Mouse (Mus musculus): ENCODE results near the gene Mbnl2. TPM values are rescaled to one million over a fixed set of nuclear protein-coding genes. Genes with fewer than 3 reads are reported as not detected.
A peak's percentile ranks its signal among the peaks of the same experiment; 100 is the strongest.
"Not testable (repeated sequence)": the region's sequence is repeated elsewhere in the genome, so short reads cannot be mapped to it uniquely, and the experiment has no call there.

Mbnl2 gene
- polyA plus RNA-seq, 1 experiment from 2014 or later, result 28.9 TPM

DNA sequence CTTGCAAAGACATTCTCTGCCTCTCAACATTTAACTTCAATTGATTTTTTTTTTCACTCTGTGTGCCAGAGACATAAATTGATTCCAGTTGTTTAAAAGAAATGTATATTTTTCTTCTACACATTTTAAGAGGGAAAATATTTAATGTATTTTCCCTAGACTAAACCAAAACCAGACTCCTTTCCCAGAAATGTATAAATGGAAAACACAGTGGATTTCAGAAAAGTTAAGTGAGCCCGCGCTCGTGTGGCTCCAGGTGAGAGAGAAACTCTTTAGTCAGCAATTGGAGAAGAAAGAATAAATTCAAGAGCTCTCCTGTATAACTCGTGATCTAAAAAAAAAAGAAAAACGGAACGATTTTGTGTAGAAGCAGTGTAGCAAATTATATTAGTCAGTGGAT, 79.1 kb downstream of the Mbnl2 start:
- ATAC-seq (ENCODE audit: low FRiP score), result no peak
- WGBS, result 67% methylated on average over 6 of the region's 6 CpGs
- H3K27me3 ChIP-seq (replicated peaks), result no peaks in the 10 kb centered on the region
- H3K27ac ChIP-seq (replicated peaks), result no peak overlapping the region
- H3K4me3 ChIP-seq (replicated peaks), result no peak overlapping the region
- no peaks in the 10 kb centered on the region for H3K9me3 ChIP-seq (replicated peaks)
- H3K9ac ChIP-seq (replicated peaks), result no peak overlapping the region
- no peak overlapping the region for H3K4me2 ChIP-seq
- no peaks in the 10 kb centered on the region for H3K36me3 ChIP-seq
- H3K4me1 ChIP-seq, result peaks cover 22% of the 10 kb centered on the region

DNA sequence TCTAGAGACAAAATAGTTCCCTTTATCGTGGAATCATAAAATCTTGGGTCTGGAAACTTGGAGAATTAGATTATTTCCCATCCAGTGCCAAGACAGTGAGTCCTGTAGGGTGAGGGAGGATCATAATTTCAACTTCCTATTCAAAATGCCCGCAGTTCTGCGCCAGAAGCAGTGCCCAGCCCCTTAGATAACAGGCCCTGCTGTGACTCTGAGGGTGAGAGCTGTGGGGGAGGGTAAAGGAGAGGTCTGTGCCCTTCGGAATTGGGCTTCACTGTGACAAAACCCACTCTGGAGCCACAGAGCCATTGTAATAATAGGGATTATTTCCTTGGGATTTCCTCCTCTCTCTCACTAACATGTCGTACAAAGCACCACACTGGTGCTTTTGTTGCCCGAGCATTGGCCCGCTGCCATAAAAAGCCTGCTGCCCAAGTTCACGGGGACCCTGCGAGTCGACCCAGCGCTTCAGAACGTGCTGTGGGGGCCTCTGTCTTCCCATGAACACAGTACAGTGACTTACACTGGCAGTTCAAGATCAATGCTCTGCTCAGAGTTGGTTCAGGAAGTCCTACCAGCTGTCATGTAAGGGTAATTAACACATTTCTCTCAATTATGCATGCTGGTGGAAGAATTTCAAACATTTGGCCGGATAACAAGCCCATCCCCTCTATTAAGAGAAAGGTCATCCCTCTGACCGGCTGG, 79.7 kb downstream of the Mbnl2 start:
- ATAC-seq (ENCODE audit: low FRiP score), result peak; percentile 86
- H3K27ac ChIP-seq (replicated peaks), result peak overlapping the region; percentile 62
- 14% methylated on average over 14 of the region's 14 CpGs for WGBS
- no peaks in the 10 kb centered on the region for H3K36me3 ChIP-seq
- no peaks in the 10 kb centered on the region for H3K27me3 ChIP-seq (replicated peaks)
- no peak overlapping the region for H3K9ac ChIP-seq (replicated peaks)
- no peak overlapping the region for H3K4me3 ChIP-seq (replicated peaks)
- peaks cover 22% of the 10 kb centered on the region for H3K4me1 ChIP-seq
- peak overlapping the region; percentile 25 for H3K4me2 ChIP-seq
- no peaks in the 10 kb centered on the region for H3K9me3 ChIP-seq (replicated peaks)

DNA sequence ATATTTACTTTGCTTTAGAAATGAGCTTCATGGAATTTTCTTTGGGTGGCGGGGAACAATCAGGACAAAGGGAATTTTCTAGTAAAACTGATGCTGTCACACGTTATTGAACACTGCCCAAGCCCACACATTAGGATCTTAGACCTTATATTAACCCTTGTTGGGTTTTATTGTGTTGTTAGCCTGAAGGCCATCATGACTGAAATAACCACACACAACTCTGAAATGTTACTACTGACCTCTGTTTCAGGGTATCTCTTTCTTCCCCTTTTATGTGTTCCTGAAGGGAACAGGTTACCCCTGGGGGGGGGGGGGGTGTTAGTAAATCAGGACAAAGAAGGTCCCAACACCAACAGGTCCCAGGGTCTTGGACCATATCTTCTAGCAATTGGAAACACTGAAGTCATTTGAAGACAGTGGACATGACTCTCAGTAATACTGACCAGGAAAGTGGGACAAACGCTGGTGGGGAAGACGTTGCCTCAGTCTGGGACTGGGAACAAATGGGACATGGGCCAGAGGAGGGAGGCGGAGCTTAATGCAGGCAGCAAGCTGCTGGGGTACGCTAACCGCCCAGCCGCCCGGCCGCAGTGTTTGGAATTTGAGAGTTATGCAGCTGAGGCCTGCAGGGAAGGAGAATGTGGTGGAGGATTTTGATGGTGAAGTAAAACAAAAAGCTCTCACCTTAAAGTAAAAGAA, 80.4 kb downstream of the Mbnl2 start:
- Histone ChIP-seq H3K27ac (replicated peaks) (no peak overlapping the region), H3K4me2 (no peak overlapping the region), H3K36me3 (no peaks in the 10 kb centered on the region)

DNA sequence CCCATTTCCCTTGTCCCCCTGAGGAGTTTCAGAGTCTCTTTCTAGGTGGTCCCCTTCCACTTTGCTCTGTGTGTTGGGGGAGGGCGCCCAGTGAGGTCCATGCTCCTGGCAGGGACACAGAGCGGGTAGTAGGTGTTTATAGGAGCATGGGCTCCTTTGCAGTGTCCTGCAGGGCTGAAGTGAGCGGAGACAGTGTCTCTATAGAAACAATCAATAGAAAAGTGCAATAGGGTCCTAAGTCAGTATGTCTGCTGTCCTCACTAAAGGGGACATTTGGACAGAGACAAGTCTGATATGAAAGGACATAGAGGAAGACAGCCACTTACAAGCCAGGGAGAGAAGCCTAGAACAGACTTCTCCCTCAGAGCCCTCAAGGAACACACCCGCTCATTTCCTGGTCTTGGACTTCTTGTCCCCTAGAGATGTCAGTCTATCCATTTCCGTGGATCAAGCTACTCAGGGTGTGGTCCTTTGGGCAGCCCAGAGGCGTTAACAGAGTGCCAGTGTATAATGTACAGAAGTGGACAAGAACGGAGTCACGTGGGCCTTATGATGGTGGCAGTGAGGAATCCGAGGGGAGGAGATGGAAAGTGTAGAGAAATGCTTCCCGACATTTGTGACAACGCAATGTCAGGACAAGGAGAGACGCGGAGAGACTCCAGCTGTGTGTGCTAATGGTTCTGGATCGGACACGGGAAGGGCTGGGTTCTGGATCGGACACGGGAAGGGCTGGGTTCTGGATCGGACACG, 82.0 kb downstream of the Mbnl2 start:
- 98% methylated on average over 19 of the region's 19 CpGs for WGBS
- Histone ChIP-seq H3K9me3 (replicated peaks) (no peaks in the 10 kb centered on the region), H3K4me1 (peaks cover 18% of the 10 kb centered on the region), H3K9ac (replicated peaks) (no peak overlapping the region), H3K4me2 (no peak overlapping the region), H3K4me3 (replicated peaks) (no peak overlapping the region), H3K36me3 (no peaks in the 10 kb centered on the region), H3K27ac (replicated peaks) (no peak overlapping the region), H3K27me3 (replicated peaks) (no peaks in the 10 kb centered on the region)
- no peak for ATAC-seq (ENCODE audit: low FRiP score)

More for the DNA sequence above, 80.4 kb downstream of the Mbnl2 start:
- no peaks in the 10 kb centered on the region for H3K27me3 ChIP-seq (replicated peaks)
- no peak overlapping the region for H3K4me3 ChIP-seq (replicated peaks)
- ATAC-seq (ENCODE audit: low FRiP score), result no peak
- peaks cover 22% of the 10 kb centered on the region for H3K4me1 ChIP-seq
- 73% methylated on average over 10 of the region's 10 CpGs for WGBS
- H3K9me3 ChIP-seq (replicated peaks), result no peaks in the 10 kb centered on the region
- H3K9ac ChIP-seq (replicated peaks), result no peak overlapping the region

DNA sequence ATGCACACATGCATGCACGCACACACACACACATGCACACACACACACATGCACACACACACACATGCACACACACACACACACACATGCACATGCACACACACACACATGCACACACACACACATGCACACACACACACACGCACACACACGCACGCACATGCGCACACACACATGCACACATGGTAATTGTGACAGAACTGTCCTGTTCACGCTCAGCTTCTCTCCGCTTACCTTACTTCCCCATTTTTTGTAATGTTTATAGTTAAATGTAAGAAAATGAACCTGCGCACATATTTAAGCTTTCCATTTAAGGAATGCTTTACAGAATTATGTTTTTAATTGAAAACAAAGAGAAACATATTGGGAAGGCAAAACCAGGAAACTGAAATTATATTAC, 84.1 kb downstream of the Mbnl2 start:
- H3K4me3 ChIP-seq (replicated peaks); H3K9me3 ChIP-seq (replicated peaks); H3K27me3 ChIP-seq (replicated peaks); ATAC-seq (ENCODE audit: low FRiP score); H3K9ac ChIP-seq (replicated peaks); H3K36me3 ChIP-seq; H3K27ac ChIP-seq (replicated peaks); H3K4me2 ChIP-seq: not testable (repeated sequence)
- WGBS, result 97% methylated on average over 8 of the region's 8 CpGs
- peaks cover 16% of the 10 kb centered on the region for H3K4me1 ChIP-seq

DNA sequence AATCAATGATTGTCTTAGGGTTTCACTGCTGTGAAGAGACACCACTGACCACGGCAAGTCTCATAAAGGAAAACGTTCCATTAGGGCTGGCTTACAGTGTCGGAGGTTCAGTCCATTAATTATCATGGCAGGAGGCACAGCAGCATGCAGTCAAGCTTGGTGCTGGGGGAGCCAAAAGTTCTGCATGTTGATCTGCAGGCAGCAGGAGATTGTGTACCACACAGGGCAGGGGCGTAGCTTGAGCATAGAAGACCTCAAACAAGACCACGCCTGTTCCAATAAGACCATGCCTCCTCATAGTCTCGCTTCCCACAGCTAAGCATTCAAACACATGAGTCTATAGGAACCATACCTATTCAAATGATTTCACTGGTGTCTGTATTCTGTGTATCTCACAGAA, 85.7 kb downstream of the Mbnl2 start:
- H3K27me3 ChIP-seq (replicated peaks), result no peaks in the 10 kb centered on the region
- H3K27ac ChIP-seq (replicated peaks), result no peak overlapping the region
- 65% methylated on average over 6 of the region's 6 CpGs for WGBS
- no peak overlapping the region for H3K4me3 ChIP-seq (replicated peaks)
- H3K9me3 ChIP-seq (replicated peaks), result no peaks in the 10 kb centered on the region
- no peak overlapping the region for H3K4me2 ChIP-seq
- ATAC-seq (ENCODE audit: low FRiP score), result no peak
- H3K36me3 ChIP-seq, result no peaks in the 10 kb centered on the region
- peaks cover 8% of the 10 kb centered on the region; the same call in 1 of the 2 replicates for H3K4me1 ChIP-seq
- H3K9ac ChIP-seq (replicated peaks), result no peak overlapping the region

DNA sequence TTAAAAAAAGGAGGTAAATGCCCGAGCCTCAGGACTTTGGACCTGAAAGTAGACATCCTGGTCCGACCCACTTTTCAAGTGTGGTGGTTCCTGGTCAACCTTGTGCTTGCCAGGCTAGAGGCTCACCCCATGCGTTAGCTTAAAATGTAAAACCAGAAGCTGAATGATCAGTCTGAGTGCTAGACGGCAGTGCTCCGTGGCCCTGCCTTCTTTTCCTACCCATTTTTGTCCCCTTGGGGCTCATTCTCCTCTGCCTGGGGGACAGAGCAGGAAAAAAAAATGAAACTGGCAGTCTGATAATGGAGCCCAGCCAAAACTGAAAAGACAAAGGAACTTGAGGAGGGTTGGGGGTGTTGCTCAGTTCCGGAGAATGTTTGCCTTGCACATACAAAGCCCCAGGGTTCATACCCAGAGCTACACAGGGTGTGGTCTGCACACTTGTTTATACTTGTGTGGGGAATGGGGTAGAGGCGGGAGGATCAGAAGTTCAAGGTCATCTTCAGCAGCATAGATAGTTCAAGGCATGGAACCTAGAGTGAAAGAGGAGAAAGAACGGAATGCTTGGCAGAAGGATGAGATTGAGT, 87.0 kb downstream of the Mbnl2 start:
- no peak for ATAC-seq (ENCODE audit: low FRiP score)
- no peak overlapping the region; the same call in 1 of the 2 replicates for H3K27ac ChIP-seq (replicated peaks)

DNA sequence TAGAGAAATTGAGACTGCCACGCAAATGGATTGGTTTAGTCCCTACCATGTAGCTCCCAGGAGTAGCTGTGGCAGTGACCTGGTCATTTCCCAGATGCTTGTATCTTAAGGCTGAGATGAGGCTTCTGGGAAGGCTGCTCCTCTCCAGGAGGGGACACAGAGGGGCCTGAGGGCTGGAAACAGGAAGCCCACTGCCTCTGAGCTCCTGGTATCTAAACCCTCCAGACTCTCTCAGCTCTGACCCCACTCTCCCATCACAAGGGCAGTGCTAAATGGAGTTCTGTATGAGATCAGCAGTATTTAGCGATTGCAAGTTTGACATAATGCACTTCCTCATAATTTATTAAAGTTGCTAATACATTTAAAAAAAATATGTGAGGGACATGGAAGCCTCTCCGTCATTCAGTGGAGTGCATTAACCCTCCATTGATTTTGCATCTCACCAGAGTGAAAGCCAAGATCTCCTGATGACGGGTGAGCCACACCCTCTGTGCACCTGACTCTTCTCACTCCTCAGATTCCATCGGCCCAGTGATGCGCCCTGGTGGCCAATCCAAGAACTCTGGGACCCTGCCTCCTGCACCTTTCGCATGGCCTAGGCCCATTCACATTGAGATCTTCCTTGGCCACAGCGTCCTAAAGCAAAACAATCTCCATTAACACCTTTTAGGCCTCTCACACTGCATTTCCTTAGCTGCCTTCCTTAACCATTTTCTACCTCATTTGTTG, 87.8 kb downstream of the Mbnl2 start:
- Histone ChIP-seq H3K27ac (replicated peaks) (no peak overlapping the region; the same call in 1 of the 2 replicates), H3K4me2 (no peak overlapping the region), H3K9me3 (replicated peaks) (no peaks in the 10 kb centered on the region), H3K9ac (replicated peaks) (no peak overlapping the region), H3K4me3 (replicated peaks) (no peak overlapping the region), H3K36me3 (no peaks in the 10 kb centered on the region), H3K4me1 (peaks cover 8% of the 10 kb centered on the region; the same call in 1 of the 2 replicates), H3K27me3 (replicated peaks) (no peaks in the 10 kb centered on the region)
- no peak for ATAC-seq (ENCODE audit: low FRiP score)
- 65% methylated on average over 8 of the region's 8 CpGs for WGBS

More for the DNA sequence above, 87.0 kb downstream of the Mbnl2 start:
- H3K9me3 ChIP-seq (replicated peaks), result no peaks in the 10 kb centered on the region
- no peaks in the 10 kb centered on the region for H3K36me3 ChIP-seq
- no peaks in the 10 kb centered on the region for H3K27me3 ChIP-seq (replicated peaks)
- 66% methylated on average over 8 of the region's 8 CpGs for WGBS
- H3K4me2 ChIP-seq, result no peak overlapping the region
- no peak overlapping the region for H3K4me3 ChIP-seq (replicated peaks)
- no peak overlapping the region for H3K9ac ChIP-seq (replicated peaks)
- peaks cover 8% of the 10 kb centered on the region; the same call in 1 of the 2 replicates for H3K4me1 ChIP-seq

DNA sequence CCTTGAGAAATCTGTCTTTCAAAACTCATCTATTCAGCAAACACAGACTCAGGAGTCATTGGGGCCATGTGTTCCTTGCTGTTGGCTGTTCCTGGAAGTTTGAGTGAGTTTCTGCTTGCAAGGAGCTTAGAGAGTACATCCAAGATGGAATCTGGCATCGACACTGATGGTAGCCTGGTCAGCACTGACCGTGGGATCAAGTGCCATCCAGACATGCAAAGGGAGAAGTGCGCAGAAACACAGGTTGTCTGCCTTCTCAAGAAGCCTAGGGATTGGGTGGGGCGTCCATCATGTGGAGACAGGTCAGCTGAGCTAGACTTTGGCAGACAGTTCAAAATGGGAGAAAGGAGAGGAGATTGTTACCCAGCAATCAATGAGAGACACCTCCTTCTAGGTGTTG, 89.6 kb downstream of the Mbnl2 start:
- H3K9ac ChIP-seq (replicated peaks), result no peak overlapping the region
- no peak overlapping the region for H3K4me2 ChIP-seq
- H3K36me3 ChIP-seq, result no peaks in the 10 kb centered on the region
- H3K9me3 ChIP-seq (replicated peaks), result no peaks in the 10 kb centered on the region
- H3K27ac ChIP-seq (replicated peaks), result no peak overlapping the region
- H3K4me3 ChIP-seq (replicated peaks), result no peak overlapping the region
- no peak for ATAC-seq (ENCODE audit: low FRiP score)
- WGBS, result 95% methylated on average over 4 of the region's 4 CpGs
- no peaks in the 10 kb centered on the region for H3K27me3 ChIP-seq (replicated peaks)
- peaks cover 16% of the 10 kb centered on the region; the same call in 1 of the 2 replicates for H3K4me1 ChIP-seq

DNA sequence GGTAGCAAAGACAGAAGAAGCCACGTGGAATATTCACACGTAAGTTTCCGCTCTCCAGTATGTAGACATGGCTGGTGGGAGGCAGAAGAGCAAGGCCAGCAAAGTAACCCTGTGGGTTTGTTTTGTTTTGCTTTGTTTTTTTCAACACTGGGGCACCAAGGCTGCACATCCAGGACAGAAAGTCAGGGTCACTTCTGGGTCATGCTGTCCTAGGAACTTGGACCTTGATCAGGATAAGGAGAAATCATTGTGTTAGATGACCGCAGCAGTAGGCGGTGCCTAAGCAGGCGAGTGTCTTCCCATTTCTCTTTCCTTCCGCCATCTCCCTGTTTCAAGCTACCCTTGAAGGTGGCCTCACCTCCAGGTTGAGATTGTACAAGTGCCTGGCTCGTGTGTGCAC, 91.5 kb downstream of the Mbnl2 start:
- H3K4me3 ChIP-seq (replicated peaks), result no peak overlapping the region
- H3K4me1 ChIP-seq, result peaks cover 23% of the 10 kb centered on the region; the same call in 1 of the 2 replicates
- no peaks in the 10 kb centered on the region for H3K27me3 ChIP-seq (replicated peaks)
- no peak overlapping the region for H3K9ac ChIP-seq (replicated peaks)
- no peak overlapping the region for H3K4me2 ChIP-seq
- H3K36me3 ChIP-seq, result no peaks in the 10 kb centered on the region
- ATAC-seq (ENCODE audit: low FRiP score), result no peak
- H3K9me3 ChIP-seq (replicated peaks), result no peaks in the 10 kb centered on the region
- H3K27ac ChIP-seq (replicated peaks), result no peak overlapping the region
- WGBS, result 92% methylated on average over 8 of the region's 8 CpGs

DNA sequence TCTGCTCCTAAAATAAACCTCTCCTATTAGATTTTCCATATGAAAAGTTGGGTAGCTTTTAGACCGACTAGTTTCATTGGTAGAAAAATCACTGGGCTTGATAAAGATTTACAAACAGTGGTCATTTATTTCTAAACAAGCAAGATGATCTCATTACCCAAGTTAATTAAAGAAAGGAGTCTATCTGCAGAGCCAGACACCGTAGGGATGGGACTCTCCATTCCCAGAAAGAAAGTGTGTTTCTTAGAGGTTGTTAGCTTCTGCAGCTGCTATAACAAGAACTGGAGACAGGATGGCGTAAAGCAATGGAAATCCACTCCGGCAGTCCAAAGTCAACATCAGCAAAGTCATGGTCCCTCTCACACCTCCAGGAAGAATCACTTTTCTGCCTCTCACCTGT, 92.1 kb downstream of the Mbnl2 start:
- 85% methylated on average over 4 of the region's 4 CpGs for WGBS
- H3K4me1 ChIP-seq, result peaks cover 21% of the 10 kb centered on the region; the same call in 1 of the 2 replicates
- no peaks in the 10 kb centered on the region for H3K27me3 ChIP-seq (replicated peaks)
- H3K27ac ChIP-seq (replicated peaks), result no peak overlapping the region
- no peaks in the 10 kb centered on the region for H3K36me3 ChIP-seq
- ATAC-seq (ENCODE audit: low FRiP score), result no peak
- no peaks in the 10 kb centered on the region for H3K9me3 ChIP-seq (replicated peaks)
- H3K9ac ChIP-seq (replicated peaks), result no peak overlapping the region
- H3K4me2 ChIP-seq, result no peak overlapping the region
- no peak overlapping the region for H3K4me3 ChIP-seq (replicated peaks)
